Mouse (Mus musculus) lung, adult 2 months (tissue): Measurements from ENCODE around the gene 6430531B16Rik.

Experiments
- CTCF ChIP-seq: fragments of 200-500 bp; IDR thresholded peaks from 2 replicates; pipeline ENCODE4 v1.5.1; 2011; ENCODE audit warnings: mild to moderate bottlenecking, low read length, control low read depth; ENCODE audit not compliant: insufficient read depth
- POLR2A ChIP-seq: fragments of 200-500 bp; IDR thresholded peaks from 2 replicates; pipeline ENCODE4 v1.6.1; 2011; ENCODE audit warnings: low read depth, mild to moderate bottlenecking, control low read depth, low read length, borderline replicate concordance; ENCODE audit errors: extremely low read depth

GRCm38 (mm10) chr7:139984505-139984904, 6.0 kb upstream of the 6430531B16Rik start:
- no peak for TF ChIP-seq CTCF
- TF ChIP-seq POLR2A = no peak
